Mouse (Mus musculus) layer of hippocampus, postnatal 36 days (tissue): ENCODE data around the gene Lrit2. TPM values are rescaled to one million over a fixed set of nuclear protein-coding genes. Genes with fewer than 3 reads are reported as not detected.
A peak's percentile ranks its signal among the peaks of the same experiment; 100 is the strongest.

Experiments
- DNase-seq, 2 experiments: peaks; one replicate each; pipeline ENCODE4 v3.0.0; 2022
- total RNA-seq, 2 experiments: library from RNA; stranded (reverse); gene quantifications; 2 replicates each; pipeline ENCODE4 v1.2.3; 2021

Lrit2 gene
- not detected for total RNA-seq

DNA sequence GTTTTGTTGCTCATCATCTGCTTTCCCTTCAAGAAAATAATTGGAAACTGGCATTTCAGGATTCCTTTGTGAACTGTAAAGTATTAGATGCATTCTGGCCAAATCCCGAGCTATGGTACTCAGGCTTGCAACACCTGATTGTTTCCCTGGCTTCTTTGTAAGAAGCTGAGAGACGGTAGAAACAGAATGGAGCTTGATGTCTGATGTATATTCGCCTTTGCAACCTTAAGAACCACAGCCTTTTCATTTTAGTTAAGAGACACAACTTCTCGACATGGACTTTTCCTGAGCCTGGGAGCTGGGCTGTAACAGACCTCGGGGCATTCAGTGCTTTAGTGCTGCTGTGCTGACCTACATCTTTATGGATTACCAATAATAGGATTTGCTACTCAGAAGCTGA, at the start of gene Lrit2:
Gene Lrit2 (plus strand): TSS at position 301 of the 400 bp plus-strand sequence.
- no peak for DNase-seq

DNA sequence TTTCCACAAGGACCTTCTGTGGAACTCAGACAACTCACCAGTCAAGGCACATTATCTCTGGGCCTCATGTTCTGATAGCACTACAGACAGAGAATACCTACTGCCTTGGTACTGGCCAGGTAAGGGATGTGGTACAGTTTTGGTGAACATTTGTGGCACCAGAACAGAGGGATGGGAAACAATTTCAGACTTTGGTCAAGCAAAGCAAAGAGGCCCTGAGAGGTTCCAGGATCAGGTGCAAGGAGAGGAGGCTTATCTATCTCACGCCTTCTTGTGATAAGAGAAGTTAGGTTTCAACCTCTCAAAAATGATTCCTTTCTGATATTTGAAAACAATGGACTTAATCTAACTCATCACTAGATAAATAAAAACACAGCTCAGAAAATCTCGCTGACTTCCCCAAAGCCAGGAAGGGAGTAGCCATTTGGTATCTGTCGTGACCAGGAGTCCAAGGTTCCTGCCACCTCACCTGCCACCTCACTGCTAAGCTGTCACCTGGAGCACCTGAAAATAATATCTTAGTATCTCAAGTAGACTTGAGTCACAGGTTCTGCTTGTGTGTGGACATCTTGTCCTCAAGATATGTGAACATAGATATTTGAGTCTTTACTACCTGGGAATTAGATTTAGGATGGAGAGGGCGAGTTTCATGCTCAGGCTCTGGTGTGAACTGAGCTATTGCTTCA, 40.3 kb upstream of the Lrit2 start:
- no peak for DNase-seq

DNA sequence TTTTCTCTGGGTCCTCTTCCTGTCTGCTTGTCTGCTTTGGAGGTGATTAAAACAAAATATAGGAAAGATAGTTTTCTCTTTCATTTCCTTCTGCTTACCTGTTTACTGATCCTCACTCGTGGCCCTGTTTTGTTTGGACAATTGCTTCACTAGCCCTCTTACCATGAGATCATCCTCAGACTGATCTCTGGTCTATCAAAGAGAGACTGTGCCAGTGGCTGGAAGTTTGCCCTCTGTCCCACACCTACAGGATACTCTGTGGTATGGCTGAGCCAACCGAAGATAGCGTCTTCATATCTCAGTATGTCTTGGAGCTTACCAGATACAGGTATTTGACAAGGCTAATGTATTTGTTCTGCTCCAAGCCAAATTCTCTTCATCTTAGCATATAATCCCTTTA, 39.8 kb upstream of the Lrit2 start:
- no peak for DNase-seq

DNA sequence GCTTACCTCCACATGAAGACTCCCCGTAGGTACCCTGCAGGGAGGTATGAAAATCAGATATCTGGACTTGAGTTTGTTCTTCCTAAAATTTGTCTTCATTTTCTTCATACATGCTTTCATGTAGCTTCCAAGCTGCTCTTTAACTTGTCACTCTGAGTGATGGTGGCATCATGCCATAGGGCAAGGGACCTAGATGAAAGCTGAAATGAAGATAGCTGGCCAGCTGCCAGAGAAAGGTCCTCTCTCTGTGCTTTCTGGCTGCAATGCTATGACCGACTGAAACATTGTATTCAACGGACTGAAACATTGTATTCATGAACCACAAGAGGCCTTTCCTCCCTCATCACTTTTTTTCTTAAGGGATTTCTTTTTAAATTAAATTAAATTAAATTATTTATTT, 39.2 kb upstream of the Lrit2 start:
- no peak for DNase-seq

DNA sequence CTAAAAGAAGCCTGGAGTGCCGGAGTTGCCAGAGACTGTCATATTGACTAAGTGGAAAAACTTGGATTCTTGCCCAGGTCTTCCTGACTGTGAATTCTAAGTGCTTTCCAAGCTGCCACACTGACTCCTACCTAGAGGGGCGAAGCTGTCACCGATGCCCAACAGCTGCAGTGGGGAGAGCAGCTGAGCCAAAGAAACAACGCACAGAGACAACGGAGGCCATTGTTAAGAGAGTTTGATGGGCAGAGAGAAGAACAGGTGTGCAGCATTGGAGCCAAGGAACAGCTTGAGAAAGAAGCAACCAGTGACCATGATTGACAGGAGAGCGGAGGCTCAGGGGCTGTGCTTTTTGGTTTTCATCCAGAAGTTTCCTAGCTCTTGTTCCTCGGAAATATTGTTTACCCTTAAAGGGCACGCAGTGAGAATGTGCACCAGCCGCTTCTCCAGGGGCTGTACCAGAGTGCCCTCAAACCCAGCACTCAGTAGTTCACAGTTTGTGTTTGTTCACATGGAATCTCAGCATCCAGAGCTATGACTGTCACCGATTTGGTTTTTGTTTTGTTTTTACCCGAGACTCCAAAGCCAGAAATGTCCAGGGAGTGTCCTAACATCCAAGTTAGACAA, 35.1 kb upstream of the Lrit2 start:
- DNase-seq = no peak

DNA sequence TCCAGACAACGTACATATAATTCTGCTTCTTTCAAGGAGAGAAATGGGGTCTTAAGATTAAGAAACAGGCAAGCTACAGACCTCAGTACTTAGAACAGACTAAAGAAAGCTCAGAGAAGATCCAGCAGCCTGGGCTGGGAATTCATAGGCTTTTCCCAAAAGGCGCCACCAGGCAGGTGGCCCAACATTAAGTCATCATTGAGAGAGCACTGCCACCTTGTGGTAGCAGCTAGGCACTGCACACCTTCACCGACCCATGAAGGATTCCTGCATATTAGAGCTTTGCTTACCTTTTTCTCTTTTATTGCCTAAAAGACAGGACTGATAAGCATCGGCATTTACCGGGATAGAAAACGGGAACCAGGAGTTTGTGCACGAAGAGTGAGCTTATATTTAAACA, 34.5 kb upstream of the Lrit2 start:
- peak; percentile 79 to 82 for DNase-seq

DNA sequence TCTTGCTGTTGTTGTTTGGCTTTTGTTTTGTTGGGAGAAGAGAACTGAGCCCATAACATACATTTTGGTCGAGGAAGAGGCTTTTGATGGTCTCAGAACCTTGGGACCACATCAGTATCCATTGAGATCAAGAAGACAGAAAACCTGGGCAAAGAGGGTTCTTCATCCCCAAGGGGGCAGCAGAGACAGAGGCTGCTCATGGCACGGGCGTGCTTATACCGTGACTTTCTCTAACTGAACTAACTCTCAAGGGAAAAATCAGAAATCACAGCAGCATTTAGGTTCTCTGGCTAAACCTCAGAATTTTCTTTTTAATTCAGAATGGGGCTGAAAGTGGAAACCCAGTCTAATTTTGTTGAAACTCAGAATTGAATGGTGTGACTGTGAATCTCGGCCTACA, 33.3 kb upstream of the Lrit2 start:
- no peak for DNase-seq

DNA sequence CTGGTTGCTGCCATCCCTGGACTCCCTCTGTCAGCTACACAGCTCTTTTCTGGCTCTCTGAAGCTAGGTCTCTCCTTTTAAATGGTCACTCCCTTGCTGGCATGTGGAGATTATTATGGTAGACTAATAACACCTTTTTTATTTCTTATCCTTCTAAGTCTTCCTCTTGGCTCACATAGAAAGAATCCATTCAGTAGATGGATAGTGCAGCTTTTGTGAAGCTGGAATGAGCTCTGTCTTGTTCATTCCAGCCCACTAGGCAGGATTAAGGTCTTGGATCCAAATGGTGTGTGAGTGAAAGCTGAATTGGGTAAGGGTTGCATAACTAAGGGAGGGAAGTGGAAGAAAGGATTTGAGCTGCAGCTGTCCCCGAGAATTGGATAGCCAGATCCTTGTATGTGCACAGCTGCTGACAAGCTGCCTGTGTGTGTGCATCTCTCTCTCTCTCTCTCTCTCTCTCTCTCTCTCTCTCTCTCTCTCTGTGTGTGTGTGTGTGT, 18.8 kb upstream of the Lrit2 start, which contains the start of gene Rgr:
Gene Rgr (minus strand): TSS at position 51 of the 497 bp plus-strand sequence.
- no peak for DNase-seq

DNA sequence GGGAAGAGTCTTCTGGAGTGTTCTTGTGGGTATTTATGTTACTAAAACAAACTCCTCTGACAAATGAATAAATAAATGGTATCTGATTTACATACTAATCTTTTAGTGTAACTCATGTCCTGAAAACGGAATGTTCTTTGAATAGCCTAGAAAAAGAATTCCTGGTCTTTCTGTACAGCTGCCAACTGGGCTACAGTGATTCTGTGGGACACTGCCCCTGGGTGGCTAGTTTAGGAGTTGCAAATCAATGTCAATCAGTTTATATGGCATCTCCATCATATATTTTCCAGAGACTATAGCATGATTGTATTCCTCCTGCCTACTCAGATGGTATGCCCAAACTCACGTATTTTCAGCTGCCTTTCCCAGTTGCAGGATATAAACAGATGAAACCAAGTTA, 2.9 kb upstream of the Lrit2 start:
- DNase-seq = no peak

DNA sequence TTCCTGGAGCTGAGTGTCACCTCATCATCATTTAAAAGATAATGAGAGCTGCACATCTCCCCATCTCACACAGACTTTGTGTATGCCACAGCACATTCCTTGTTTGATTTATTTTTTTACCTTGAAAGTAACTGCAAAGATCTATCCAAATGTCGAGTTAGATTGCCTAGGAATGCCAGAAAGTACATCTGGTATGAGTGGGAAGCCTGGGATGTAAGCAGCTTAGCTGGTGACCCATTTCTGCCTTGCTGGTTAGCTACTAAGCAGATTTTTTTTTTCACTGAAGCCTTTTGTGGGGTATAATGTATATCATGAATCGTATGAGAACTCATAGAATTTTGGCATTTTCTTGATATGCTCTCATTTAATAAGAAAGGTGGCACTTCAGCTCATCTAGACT, 1.1 kb upstream of the Lrit2 start:
- DNase-seq = no peak

DNA sequence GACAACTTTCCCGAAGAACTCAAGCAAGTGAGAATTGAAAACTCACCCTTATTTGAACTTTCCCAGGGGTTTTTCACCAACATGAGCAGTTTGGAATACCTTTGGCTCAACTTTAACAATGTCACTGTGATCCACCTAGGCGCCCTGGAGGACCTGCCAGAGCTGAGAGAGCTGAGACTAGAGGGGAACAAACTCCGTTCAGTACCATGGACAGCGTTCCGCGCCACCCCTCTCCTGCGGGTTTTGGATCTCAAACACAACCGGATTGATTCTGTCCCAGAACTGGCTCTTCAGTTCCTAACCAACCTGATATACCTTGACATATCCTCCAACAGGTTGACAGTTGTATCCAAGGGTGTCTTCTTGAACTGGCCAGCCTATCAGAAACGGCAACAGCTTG, 787 bp downstream of the Lrit2 start:
- DNase-seq = no peak

DNA sequence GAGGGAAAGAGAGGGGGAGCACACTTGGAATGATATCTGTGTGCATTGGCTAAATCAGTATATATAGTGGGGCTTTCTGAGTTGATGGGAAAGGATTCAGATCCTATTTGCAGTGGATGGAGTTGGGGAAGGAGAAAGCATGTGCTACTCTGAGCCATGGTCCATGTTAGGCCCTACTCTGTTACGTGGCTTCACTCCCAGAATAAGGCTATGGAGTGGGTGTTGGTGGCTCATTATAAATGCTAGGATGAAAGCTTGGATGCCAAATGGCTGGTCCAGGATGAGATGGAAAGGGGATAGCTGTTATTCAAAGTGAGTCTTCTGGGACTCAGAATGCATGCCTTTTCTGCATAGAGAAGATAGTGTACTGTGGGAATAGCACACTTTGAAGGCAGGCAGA, 13.0 kb downstream of the Lrit2 start:
- no peak for DNase-seq

DNA sequence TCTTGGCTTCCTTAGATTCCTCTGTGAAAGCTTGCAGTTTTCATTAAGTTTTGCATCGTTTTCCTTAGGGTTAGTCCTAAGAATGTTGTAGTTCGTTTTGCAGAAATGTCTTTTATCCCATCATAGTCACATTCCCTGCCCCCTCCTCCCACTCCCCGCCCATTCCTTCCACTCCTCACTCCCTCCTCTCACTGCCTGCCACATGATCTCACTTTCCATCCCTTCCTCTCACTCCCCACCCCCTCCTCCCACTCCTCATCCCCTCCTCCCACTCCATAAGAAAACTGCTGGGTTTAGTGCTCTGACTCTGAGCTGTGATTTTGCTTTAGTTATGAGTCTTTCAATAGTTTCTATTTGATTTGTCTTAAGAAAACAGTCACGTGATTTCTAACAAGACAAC, 16.0 kb downstream of the Lrit2 start:
- DNase-seq = no peak

DNA sequence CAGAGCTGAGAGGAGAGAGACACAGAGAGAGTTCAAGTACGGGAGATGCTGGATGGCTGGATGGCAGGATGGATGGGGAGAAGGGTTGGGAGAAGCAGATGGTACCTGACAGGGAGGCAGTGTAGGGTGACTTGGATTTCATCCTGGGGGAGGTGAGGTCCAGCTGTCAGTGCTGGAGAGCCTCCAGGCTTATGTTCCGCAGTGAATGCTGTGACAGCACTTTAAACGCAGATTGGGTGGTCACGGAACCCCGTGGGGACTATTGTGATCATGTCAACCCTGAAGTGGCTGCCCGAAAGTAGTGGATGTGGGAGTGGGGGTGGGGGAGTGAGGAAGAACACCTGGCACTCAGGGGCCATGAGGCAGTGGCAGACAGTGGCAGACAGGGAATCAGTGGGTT, 26.7 kb downstream of the Lrit2 start:
- DNase-seq = no peak

DNA sequence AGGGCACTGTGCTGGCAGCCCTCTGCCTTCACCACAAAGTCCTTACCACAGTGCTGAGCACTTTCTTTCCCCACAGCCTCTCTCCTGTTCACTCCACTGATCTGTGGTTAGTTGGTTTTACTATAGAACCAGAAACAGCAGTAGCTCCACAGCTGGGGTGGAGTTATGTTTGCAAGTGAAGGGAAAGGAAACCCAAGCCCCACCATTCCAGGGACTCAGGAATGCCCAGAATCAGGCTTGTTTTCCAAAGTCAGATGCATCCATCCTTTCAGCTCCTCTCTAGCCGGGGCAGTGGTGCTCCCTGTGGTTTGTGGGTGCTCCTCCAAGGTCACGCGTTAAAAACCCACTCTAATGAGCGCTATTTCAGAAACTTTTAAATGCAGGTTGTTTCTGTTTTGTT, 27.8 kb downstream of the Lrit2 start:
- no peak for DNase-seq

DNA sequence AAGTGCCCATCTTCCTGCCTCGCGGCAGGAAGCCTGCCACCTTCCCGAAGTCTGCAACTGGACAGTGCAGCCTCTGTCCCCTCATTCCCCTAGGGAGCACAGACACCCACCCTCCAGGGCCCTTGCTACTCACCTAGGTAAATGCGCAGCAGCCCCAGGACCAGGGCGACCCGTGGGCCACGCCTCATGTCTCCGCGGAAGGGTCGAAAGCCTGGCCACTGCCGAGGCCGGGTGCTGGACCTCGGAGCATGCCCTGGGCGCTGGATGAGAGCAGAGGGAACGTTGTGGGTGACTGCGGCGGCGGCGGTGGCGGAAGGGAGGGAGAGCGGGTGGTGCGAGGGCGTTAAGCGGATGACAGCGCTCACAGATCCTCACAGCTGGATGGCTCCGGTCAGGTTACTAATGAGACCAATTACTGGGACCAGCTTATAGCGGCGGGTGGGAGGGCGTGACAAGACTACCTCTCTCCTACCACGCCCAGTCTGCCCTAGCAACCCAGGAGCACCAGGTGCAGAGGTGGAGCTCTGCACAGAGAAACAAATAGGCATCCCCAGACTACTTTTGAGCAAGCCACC, 30.3 kb downstream of the Lrit2 start, which contains the start of gene Cdhr1:
Gene Cdhr1 (minus strand): TSS at position 392 of the 575 bp plus-strand sequence.
- DNase-seq = peak; percentile 15 to 22

DNA sequence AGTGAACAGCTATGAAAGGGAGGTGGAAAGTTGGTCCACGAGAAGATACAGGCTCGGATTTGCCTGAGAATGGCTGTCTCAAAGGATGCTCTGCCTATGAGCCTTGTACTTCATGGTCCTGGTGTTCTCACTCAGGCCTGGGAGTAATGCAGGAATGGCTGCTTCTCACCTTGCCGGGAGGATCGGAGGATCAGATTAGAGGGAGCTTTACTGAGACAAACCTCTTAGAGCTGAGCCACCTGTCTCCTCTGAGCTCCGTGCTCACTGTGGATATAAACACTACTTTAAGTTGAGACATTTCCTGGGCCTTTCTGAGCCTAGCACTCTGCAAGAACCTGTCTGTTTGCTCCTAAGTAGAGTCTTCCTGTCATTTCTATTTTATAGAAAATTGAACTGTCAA, 33.8 kb downstream of the Lrit2 start:
- DNase-seq = no peak

DNA sequence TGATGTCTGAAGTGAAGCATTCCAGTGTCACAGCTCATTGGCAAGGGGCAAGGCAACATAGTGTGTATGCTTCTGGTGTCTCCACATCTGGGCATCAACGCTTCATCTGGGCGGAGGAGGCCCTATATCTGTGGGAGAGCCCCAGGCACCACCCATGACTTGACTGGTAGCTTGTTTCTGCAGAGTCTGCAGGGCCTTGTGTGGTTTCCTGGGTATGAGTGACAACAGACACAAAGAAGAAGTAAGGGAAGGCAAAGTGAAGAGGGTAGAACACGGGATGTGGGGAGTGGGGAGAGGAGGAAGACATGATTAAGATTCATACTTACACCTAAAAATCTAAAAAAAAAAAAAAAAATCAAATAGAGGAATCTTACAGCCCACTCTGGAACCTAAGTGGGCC, 34.8 kb downstream of the Lrit2 start:
- no peak for DNase-seq

DNA sequence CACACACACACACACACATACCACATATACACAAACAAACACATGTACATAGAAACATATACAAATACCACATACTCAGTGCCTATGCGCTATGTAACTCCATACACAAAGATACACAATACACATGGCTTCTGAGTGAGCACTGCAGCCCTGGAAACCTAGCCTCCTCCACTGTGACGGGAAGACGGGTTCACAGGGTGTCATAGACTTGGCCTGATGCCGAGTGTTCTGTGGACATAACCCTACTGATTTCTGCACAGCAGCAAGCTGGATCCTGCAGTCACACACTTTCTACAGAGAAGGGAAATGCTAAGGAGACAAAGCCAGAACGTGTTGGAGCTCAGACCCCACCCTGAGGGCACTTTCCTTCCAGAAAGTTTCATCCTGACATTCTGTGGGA, 37.0 kb downstream of the Lrit2 start:
- no peak for DNase-seq

DNA sequence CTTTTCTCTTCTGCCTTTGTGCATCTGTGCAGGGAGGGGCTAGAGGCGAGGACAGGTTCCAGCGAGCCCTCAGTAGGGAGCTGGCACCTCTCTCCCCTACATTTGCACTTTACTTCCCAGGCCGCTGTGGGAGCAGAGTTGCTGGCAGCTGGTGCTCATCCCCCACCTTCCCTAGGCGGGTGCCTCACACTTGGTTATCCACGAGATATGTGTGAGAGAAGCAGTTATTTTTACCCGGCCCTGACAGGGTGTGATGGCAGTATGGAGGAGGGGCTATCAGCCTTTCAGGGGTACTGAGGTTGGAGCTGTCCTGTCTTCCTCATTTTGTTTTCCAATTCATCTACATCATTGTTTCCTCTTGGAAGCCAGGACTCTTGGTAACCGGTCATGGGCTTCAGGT, 38.1 kb downstream of the Lrit2 start:
- DNase-seq = no peak

DNA sequence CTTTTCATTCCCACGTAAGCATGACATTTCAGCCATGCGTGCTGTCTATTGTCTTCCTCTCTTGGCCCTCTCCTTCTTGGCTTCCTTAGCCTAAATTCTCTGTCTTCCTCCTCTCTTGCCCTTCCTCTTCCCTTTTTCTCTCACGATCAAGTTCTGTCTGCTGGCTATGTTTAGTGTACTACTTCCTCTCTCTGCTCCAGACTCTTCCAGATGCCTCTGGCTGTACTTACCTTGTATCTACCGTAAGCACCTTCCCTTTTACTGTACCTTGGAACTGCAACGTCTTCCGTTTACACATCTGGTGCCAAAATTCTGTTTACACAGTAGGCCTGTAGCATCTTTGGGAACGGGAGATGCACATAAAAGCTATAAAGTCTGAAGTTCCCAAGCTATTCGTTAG, 41.7 kb downstream of the Lrit2 start:
- no peak for DNase-seq

DNA sequence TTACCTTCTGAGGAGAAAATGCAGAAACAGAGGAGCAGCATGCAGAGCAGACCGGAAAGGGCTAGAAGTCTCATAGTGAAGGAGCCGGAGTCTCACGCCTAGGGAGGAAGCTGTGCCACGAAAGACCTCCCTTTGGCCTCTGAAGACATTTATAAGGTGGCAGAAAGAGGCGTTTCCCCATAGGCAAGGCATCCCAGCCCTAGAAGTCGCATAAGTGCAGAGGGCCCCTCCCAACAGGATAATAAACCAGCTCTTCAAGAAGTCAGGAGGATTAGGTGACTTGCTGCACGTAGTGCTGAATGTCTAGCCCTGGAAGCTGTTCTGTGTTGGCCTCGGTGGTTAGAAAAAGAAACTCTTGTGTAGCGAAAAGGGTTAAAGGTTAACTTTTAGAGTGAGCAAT, 42.2 kb downstream of the Lrit2 start:
- no peak for DNase-seq

DNA sequence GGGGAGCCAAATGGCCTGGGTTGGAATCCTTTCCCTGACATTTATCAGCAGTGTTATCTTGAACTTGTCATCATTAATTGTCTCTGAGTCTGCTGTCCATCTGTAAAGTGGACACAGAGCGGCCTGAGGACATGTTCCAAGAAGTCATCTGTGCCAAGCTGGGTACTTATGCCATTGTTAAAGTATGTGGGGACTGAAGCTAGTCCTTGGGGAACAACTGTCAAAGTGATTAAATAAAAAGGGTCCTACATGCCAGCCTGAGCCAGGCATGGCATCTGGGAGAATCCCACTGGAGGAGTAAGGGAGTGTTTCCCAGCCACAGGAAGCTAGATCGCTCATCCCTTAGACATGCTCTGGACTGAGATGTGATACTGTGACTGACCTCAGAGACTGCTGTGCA, 42.7 kb downstream of the Lrit2 start:
- no peak for DNase-seq

DNA sequence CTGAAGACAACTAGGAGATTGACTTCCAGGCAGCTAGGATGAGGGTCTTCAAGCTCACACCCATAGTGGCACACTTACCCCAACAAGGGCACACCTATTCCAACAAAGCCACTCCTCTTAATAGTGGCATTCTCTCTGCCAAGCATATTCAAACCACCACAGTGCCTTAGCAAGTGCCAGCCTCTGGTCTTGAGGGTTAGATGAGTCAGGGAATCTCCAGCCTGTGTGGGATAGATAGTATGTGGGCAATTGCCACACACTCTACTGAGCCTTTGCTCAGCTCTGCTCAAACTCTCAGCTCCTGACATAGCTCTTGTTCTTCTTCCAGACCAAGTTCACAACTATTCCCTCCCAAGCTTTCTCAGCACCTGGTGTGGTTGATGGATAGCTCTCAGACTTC, 43.6 kb downstream of the Lrit2 start:
- DNase-seq = no peak
